Mouse (Mus musculus): Measurements from ENCODE around the gene F2rl3.

Gene F2rl3

GRCm38 (mm10) chr8:72765696-72766095 lies 4.0 kb downstream of the F2rl3 start:
- DNase-seq (ENCODE audit: low spot score): no peak

- no peak for DNase-seq (ENCODE audit: low spot score)
Measured at GRCm38 (mm10) chr8:72766777-72767176, 5.1 kb downstream of the F2rl3 start.

GRCm38 (mm10) chr8:72777797-72778196 lies 16.1 kb downstream of the F2rl3 start:
- no peak for DNase-seq (ENCODE audit: low spot score)

- no peak for DNase-seq (ENCODE audit: low spot score)
Measured at GRCm38 (mm10) chr8:72780644-72781043, 19.0 kb downstream of the F2rl3 start.

- no peak for DNase-seq (ENCODE audit: low spot score)
Measured at GRCm38 (mm10) chr8:72801583-72801982, 39.9 kb downstream of the F2rl3 start.

- DNase-seq (ENCODE audit: low spot score): no peak
Measured at GRCm38 (mm10) chr8:72812690-72813089, 51.0 kb downstream of the F2rl3 start.

All from yolk sac, embryonic 10.5 days (tissue).